Mouse (Mus musculus): ENCODE results near the gene Slx4. TPM values are rescaled to one million over a fixed set of nuclear protein-coding genes. Genes with fewer than 3 reads are reported as not detected.
"Not testable (repeated sequence)": the region's sequence is repeated elsewhere in the genome, so short reads cannot be mapped to it uniquely, and the experiment has no call there.

The Slx4 gene
- total RNA-seq (2021) (10 to 100 TPM; 20.1 to 26.5 TPM), polyA plus RNA-seq (2012; rRNA removed) (13.0 and 15.6 TPM in 2 replicates)
- long read RNA-seq: 0 reads

DNA sequence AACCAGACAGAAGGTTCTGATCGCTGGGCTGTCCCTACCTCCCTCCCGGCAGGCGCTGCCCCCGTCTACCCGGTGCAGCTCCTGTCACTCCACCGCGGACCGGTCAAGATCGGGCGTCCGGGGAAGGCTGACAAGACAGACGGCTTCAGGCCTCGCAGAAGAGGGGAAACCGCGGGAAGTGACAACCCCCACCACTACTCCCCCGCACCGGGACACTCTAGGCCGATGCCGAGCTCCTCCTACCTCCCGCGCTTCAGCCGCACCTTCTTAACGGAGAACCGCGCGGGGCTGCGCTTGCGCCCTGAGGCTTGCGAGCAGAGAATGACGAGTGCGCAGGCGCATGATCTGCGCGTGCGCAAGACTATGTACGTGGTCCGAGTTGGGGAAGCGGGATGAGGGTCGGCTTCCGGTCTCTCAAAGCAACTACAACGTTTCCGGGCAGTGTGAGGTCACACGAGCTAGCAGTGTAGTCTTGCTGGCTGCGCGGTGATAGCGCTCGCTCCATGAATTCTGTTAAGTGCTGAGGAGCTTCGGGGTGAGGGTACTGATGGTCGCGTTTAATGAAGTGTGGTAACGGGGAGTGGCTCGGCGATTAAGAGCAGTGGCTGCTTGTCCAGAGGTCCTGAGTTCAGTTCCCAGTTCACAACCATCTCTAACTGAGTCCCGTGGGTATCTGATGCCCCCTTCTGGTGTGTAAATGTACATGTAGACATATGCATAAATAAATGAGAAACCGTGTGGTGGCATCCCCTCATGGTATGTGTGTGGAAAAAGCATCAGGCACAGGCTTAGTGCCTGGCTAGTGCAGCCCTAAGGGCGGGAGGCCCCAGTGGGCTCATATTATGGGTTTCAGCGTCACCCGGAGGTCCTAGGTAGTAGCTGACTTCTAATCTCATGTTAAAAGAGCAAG lies at the start of gene Slx4:
Slx4 (minus strand) TSS at position 282 of the 910 bp plus-strand sequence.
- DNase-seq: peak; percentile 97

DNA sequence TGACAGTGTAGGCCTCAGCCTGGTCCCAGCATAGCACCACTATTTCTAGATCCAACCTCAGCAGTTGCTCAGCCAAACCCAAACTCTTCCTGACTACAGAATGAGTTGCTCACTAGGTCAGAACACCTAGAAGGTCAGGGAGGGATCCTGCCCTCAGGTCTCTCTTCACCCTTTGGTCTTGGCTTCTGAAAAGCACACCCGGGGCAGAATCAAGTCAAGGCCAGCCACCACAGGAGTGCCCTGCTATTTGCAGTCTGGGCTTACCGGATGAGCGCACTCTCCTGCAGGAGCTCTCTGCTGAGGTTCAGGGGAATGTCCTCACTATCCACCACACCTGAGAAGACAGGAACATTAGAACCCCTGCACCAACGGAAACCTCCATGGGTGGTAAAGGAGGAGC lies 49.0 kb upstream of the Slx4 start:
- no peak for DNase-seq

DNA sequence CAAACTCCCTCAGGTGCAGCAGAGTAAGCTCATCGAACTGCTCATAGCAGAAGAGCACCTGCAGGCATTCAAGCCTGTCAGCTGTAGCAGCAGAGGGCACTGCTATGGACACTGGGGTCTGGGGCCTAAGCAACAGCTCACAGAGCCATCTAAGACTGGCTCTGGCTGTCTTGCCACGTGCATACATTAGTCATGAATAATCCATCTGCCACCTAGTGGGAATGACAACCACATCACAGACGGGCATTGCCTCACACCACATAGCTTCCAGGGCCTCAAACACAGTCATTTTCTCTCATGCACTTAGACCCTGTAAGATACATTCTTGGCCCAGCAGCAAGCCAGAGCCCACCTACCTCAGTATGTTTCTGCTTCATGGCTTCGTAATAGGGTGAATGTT lies 42.0 kb upstream of the Slx4 start:
- no peak for DNase-seq

DNA sequence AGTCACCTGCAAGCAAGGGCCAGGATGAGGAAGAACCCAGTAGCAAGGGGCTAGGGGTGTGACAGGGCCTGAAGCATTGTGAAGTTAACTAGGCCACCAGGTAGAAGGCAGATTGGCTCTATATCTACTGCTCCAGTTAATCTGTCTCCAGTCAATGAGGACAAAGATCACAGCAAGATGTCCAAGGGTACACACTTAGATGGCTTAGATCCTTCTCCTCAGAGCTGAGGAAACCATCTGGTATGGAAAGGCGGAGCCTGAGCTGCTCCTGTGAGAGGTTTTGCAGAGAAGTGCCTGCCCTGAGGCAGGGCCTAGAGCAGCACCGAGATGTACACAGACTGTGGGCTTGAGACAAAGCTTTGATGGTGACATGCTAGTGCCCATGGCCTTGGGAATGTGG lies 40.5 kb upstream of the Slx4 start:
- DNase-seq: no peak

DNA sequence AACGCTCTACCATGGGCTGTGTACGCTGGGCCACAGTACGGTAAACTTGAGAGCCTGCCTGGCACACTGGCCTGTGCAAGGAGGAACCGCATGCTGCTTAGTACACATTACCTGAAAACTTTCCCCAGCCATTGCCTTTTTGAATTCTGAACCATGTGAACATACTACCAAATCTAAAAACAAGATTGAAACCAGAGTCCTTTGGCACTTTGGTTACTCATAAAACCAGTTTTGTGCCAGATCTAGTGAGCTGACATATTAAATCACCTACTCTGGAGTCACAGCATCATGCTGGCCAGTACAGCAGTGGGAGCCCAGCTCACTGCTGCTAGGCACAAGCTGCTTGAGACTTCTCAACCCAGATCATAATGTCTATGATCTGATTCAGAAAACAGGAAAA lies 38.1 kb upstream of the Slx4 start:
- no peak for DNase-seq

DNA sequence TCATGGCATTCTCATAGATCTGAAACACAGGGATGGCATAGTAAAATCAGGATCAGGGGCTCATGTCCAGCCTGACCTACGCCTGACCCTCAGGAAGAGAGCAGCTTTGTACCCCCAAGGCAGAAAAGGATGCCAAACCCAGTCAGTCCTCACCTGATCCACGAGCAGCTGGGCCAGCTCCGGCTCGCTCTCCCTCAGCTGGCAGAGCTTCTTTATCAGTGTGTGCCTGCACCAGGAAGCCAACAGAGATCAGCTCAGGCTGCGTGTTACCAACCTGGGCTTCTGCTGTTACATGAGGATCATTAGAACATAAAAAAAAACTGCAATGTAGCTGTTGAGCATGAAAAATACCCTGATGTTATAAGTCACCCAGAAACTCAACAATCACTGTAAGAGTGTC lies 36.6 kb upstream of the Slx4 start:
- no peak for DNase-seq

DNA sequence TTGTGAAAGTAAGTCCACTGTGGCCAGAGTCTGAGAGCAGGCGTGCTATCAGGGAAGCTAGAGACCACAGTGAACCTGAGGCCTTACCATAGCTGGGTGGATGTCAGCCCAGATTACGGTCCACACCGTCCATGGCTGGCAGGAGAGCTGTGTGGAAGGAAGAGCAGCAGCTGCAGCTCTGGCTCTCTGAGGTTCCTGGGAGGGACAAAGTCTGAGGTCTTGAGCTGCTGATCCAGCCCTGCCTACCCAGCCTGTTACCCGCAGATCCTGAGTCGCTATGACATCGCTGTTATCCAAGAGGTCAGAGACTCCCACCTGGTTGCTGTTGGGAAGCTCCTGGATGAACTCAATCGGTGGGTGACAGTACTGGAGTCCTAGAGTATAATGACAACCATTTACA lies 34.1 kb upstream of the Slx4 start:
- no peak for DNase-seq

DNA sequence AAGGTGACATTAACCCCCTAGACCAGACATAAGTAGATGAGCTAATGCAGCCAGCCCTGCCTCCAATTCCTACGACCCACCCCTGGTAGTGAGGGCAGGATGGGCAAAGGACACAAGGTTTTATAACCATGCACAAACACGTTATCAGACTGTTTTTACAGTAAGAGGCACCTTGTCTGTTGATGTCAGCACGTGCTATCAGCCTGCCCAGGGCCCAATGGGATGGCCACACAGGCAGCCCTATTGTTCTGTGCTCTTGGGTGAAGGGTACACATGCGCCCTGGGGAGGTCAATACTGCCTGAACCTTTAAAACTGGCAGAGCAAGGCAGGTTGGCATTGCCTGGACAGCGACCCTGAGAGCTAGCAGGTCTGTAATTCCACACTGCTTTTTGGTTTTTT lies 33.2 kb upstream of the Slx4 start, which contains the start of gene Dnase1:
Dnase1 (plus strand) TSS at position 136 of the 400 bp plus-strand sequence.
- no peak for DNase-seq

DNA sequence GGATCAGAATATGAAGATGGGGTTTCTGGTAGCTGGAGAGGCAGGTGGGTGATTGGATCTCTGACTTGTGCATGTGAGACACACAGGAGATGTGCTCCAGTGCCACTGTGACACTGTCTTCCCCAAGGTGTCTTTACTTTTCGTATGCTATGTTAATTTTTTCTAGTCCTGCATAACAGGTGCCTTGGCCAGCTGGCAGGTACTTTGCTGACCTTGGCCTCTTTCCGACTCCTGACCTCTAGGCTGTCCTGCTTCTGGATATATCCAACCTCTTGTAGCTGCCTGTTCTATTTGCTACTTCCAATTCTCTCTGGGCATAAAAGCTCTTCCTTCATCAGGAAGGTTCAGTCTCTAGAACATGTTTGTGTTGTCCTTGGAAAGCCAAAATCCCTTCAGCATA lies 32.0 kb upstream of the Slx4 start:
- no peak for DNase-seq

DNA sequence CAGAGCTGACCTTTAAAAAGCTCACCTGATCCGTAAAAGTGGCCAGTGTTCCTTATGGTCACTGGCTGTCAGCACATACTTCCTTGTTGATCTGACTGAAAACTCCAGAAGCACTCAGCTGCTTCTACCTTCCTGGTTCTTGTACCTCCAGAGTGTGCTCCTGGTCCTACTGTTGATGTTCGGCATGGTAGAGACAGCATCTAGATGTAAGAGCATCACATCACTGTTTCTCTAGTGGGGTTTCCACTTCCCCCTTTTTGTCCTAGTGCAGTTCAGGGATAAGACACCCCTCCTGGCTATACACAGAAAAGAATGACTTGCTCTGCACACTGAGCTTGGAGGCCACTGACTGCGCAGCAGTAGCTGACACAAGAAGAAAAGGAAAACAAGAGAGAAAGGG lies 30.9 kb upstream of the Slx4 start:
- DNase-seq: no peak

DNA sequence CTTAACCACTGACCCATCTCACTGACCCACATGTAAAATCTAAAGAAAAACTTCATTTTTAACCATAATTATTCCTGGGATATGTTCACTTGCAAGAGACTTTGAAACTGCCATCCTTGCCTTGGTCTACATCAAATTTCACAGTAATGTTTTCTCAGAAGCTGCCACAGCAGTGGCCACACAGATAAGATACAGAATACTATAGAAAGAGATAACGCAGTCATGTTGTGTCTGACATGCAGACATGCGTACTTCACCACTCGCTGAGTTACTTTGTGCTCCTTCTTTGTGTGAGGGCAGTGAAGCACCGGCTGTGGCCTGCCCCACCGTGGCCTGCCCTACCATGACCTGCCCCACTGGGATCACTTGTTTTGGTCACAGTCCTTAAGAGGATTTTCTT lies 30.4 kb upstream of the Slx4 start:
- DNase-seq: no peak

DNA sequence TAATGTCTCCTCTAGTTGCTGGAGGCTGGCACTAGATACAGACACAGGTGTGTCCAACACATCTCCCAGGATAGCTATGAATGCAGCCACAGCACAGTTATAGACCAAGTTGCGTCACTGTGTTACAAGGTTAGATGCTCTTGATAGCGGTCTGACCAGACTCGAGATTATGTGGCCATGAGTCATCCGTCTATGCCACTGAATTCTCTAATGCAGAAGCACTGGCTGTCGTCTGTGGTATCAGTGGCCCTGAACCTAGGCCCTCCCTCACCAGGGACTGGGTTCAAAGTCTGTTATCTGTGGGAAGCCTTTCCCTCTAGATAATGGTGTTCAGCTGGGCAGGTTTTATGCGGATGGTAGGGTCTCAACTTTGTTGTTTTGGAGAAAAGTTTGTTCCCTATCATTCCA lies 28.8 kb upstream of the Slx4 start:
- DNase-seq: peak; percentile 82

DNA sequence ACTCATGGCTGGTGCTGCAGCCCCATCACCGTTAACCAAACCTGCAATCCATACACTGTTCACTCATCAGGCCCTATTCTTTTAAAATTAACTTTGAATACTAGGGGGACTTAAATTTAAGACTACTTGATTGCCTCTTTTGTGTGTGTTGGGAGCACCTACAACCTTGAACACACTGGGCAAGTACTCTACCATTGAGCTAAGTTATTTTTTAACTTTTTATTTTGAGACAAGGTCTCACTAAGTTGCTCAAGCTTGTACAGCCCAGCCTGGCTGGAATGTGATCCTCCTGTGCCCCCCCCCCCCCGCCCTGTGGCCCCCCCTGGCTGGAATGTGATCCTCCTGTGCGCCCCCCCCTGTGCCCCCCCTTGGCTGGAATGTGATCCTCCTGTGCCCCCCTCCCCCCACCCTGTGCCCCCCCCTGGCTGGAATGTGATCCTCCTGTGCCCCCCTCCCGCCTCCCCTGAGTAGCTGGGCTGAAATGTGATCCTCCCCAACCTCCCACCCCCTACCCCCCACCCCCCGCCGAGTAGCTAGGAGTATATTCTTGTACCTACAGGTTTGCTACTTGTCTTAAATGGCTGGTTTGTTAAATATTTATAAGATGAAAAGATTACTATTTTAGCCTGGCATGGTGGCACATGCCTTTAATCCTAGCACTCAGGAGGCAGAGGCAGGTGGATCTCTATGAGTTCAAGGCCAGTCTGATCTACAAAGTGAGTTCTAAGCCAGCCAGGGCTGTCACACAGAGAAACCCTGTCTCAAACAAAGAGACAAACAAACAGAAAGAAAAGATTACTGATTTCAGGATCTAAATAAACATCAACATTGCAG lies 28.1 kb upstream of the Slx4 start:
- no peak for DNase-seq

DNA sequence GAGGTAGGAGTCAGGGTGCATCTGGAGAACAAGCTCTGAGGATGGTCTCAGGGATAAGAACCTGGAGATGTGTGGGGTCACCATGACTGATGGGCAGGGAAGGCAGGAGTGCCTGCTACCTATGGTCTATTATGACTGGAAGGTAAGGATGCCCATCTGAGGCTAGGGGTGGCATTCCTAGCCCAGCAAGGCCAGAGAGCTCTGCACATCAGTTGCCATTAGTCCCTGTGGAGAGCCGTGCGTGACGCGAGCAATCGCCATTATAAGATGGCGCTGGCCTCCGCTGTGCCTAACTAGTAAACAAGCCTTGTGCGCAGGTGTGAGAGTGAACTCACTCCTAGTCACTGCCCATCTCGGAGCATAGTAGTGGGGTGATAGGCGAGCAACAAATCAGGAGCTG lies 26.9 kb upstream of the Slx4 start:
- no peak for DNase-seq

DNA sequence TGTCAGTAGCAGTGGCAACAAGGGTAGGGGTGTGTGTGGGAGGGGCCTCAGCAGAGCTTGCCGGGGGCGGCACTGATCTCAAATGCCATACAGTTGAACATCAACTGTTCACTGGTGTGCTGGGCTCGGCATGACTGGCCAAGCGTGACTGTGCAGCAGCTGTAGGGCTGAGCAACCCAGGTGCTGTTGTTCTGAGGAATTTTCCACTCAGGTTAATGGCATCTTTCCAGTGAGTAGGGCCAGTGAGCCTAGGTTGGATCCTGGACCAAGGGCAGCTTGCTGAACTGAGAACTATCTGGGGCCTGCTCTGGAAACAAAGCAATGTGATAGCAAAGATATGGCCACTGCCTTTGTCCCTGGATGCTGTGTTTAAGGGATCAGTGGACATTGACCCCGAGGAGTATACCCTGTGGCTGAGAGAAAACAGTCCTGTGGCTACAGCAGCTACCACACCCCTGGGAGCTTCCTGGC lies 25.8 kb upstream of the Slx4 start:
- DNase-seq: no peak

DNA sequence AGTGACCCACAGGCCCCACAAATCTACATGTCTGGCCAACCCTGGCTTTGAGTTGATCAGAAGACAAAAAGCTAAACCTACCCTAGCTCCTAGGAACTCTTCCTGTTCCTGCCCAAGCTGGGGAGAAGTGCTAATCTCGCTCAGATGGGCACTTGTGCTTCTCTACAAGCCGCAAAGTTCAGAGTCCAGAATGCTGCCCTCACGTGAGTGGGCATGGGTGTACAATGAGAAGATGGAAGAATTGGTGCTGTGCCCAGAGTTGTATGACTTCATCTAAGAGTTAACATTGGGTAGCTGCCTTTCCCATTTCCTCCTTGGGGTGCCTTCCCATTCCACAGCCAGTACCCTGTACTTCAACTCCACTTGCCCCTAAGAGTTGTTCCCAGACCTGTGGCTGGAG lies 23.6 kb upstream of the Slx4 start:
- no peak for DNase-seq

DNA sequence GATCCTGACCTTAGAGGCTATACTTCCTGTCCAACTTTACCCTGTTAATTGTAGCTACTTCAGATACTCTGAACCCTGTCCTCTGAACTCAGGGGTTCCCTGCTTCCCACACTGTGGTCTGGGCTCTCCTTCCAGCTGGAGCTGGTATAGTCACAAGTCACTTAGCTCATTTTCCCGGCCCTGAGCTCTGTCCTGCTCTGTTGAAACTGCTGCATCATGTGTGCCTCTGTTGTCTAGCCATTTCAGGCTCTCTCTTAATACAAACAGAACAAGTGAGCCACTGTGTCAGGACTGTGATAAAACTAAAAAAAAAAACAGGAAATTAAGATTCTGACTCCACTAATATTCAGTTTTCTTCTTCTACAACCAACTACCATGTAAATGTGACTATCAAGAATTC lies 23.1 kb upstream of the Slx4 start:
- no peak for DNase-seq

DNA sequence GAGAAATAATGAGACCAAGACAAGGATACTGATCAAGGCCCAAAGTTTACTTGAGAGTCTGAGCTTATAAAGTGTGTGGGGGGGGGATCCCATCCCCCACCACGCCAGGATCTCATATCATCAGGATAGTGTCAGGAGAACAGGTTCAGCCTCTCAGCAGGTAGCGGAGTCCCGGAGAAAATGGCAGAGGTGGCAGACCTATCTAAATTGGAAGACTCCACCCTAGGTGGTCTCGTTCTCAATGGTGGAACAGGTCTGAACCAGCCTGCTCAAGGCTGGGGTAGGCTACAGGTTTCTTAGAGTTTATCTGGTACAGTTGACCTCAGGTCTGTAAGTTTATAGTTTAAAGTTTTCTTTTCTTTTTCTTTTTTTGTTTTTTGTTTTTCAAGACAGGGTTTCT lies 19.1 kb upstream of the Slx4 start:
- no peak for DNase-seq

DNA sequence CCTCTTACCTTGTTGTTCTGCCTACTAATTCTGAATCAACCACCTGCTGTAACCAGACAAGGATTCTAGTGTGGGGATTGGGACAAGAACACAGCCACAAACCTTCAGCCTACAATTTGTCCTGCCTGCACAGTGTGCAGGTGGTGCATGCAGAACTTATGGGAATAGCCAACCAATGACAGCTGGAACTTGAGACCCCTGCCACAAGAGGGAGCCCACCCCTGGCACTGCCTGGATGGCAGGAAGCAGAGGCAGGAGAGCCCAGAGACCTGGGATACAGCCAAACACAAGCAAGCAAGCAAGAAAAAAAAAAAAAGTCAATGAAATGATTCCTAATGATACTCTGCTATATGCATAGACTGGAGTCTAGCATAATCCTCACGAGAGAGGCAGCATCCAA lies 17.7 kb upstream of the Slx4 start:
- DNase-seq: no peak

DNA sequence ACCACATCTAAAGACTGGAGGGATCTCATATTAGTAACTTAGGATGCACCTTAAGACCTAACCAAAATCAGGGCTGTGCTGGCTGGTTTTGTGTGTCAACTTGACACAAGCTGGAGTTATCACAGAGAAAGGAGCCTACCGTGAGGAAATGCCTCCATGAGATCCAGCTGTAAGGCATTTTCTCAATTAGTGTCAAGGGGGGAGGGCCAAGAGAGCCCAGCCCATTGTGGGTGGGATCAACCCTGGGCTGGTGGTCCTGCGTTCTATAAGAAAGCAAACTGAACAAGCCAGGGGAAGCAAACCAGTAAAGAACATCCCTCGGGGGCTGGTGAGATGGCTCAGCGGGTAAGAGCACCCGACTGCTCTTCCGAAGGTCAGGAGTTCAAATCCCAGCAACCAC lies 13.9 kb upstream of the Slx4 start:
- not testable (repeated sequence) for DNase-seq

DNA sequence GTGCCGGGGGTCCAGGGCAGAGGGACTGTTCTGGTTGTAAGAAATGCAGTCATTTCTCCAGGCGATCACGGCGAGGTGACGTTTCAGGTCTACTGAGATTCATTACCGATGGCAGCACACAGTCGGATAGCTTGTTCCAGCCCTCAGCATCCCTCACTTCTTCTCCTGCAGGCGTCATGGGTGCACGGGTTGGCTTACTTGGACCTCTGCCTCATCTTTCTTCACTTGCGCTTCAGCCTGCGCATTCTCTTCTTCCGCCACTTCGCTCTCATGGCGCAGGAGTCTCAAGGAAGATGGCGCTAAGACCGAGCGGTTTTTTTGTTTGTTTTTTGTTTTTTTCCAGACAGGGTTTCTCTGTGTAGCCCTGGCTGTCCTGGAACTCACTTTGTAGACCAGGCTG lies 13.2 kb upstream of the Slx4 start:
- not testable (repeated sequence) for DNase-seq

DNA sequence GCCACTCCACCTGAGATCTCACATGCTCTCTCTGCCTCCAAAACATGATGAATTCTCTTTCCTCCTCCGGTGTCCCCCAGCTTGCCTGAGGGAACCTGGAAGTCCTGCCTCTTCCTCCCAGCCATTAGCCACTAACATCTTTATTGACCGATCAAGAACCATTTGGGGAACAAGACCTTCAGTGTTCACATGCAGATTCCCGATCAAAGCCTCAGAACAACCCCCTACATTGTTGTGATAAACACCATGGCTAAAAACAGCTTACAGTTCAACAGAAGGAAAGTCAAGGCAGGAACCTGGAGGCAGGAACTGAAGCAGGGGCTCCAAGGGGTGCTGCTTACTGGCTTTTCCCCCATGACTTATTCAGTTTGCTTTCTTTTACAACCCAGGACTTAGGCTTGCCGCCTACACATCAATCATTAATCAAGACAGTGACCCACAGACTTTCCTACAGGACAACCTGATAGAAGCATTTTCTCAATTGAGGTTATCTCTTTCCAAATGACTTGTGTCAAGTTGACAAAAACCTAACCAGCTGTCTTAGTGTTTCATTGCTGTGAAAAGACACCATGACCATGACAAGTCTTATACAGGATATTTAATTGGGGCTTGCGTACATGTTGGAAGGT lies 10.6 kb upstream of the Slx4 start:
- no peak for DNase-seq
